Mouse (Mus musculus): Measurements from ENCODE around the gene Pdpn. TPM values are rescaled to one million over a fixed set of nuclear protein-coding genes. Genes with fewer than 3 reads are reported as not detected.

Pdpn gene
- total RNA-seq (2023), result 1 to 10 TPM in 1 of 2 experiments, under 1 TPM in 1; 0.61 to 1.0 TPM

GRCm38 (mm10) chr4:143299325-143300070 lies at the start of gene Pdpn:
Gene Pdpn, minus strand, starts transcription at chr4:143299564.

Other genes starting within 250 kb of the Pdpn start
- gene Prdm2, start 86.6 kb downstream of the Pdpn start, total RNA-seq (2023), result 10 to 100 TPM; 37.9 to 43.0 TPM
- not detected for gene Lrrc38, start 50.2 kb upstream of the Pdpn start, total RNA-seq (2023)
- gene Pramel1, start 94.9 kb upstream of the Pdpn start, total RNA-seq (2023), result not detected
- gene Pramef8, start 112.9 kb upstream of the Pdpn start, total RNA-seq (2023), result 10 to 100 TPM; 31.2 to 34.7 TPM
- not detected for gene Oog4, start 150.8 kb upstream of the Pdpn start, total RNA-seq (2023)
- not detected for gene Gm13043, start 211.8 kb upstream of the Pdpn start, total RNA-seq (2023)
- not detected for gene Gm13040, start 236.4 kb upstream of the Pdpn start, total RNA-seq (2023)

Data from neutrophil, adult 83 days (primary cell).